Mouse (Mus musculus) CD4-positive helper T cell, adult 2 months (primary cell): ENCODE results near the gene Sap30bp.

Experiments
- DNase-seq: peaks from one replicate; pipeline ENCODE4 v3.0.0-alpha.2; 2012; ENCODE audit warnings: low read depth, missing footprints, low spot score

Gene Sap30bp

GRCm38 (mm10) chr11:115999538-116000143, 66.6 kb downstream of the Sap30bp start:
- peak; percentile 77 for DNase-seq

- DNase-seq, result no peak
Measured at GRCm38 (mm10) chr11:116000607-116001006, 67.5 kb downstream of the Sap30bp start.

GRCm38 (mm10) chr11:116001725-116002124, 68.6 kb downstream of the Sap30bp start:
- no peak for DNase-seq

GRCm38 (mm10) chr11:116002894-116003293, 69.8 kb downstream of the Sap30bp start:
- no peak for DNase-seq

GRCm38 (mm10) chr11:116004186-116004823, 71.2 kb downstream of the Sap30bp start:
- DNase-seq, result no peak

- DNase-seq, result peak; percentile 80
Measured at GRCm38 (mm10) chr11:116004840-116005700, 72.0 kb downstream of the Sap30bp start.

GRCm38 (mm10) chr11:116005701-116006419, 72.8 kb downstream of the Sap30bp start:
- no peak for DNase-seq

GRCm38 (mm10) chr11:116007095-116007850, 74.2 kb downstream of the Sap30bp start:
- DNase-seq, result no peak

- DNase-seq, result no peak
Measured at GRCm38 (mm10) chr11:116008411-116008810, 75.3 kb downstream of the Sap30bp start.

GRCm38 (mm10) chr11:116008832-116009375, 75.8 kb downstream of the Sap30bp start:
- no peak for DNase-seq

GRCm38 (mm10) chr11:116009661-116010060, 76.6 kb downstream of the Sap30bp start:
- DNase-seq, result no peak

GRCm38 (mm10) chr11:116010146-116010545, 77.1 kb downstream of the Sap30bp start:
- no peak for DNase-seq

GRCm38 (mm10) chr11:116010948-116011347, 77.9 kb downstream of the Sap30bp start:
- no peak for DNase-seq

GRCm38 (mm10) chr11:116011529-116012261, 78.6 kb downstream of the Sap30bp start:
- DNase-seq, result no peak

GRCm38 (mm10) chr11:116012262-116012947, 79.3 kb downstream of the Sap30bp start, which contains the start of gene Galk1:
TSS of gene Galk1 (minus strand) at chr11:116012719.
- DNase-seq, result peak; percentile 93

GRCm38 (mm10) chr11:116014821-116015220, 81.7 kb downstream of the Sap30bp start:
- DNase-seq, result no peak
